Mouse (Mus musculus) ovary, postnatal 36 days (tissue): ENCODE measurements around the gene Dnah7b.
"Not testable (repeated sequence)": the region's sequence is repeated elsewhere in the genome, so short reads cannot be mapped to it uniquely, and the experiment has no call there.

Source experiments
- DNase-seq: peaks from one replicate; pipeline ENCODE4 v3.0.0; 2022; ENCODE audit warnings: low spot score, mixed read lengths

Gene Dnah7b

DNA sequence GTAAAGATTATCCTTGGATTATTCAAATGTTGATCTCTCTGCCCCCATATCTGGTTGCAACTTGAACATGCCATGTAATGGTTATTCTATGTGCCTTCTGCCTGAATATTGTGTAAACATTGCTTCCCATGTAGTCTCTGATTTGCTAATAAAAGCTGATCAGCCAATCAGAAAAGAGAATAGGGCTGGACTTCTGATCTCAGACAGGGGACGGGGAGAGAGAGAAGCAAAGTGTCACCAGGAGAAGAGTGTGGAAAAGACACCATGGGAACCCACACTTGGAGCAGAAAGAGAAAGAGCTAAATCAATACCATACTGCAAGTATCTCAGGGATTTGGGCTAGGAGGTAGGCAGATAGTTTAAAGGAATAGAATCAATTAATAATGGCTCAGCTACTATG is at the start of gene Dnah7b:
Gene Dnah7b (plus strand): TSS at position 301 of the 400 bp plus-strand sequence.
- no peak for DNase-seq

DNA sequence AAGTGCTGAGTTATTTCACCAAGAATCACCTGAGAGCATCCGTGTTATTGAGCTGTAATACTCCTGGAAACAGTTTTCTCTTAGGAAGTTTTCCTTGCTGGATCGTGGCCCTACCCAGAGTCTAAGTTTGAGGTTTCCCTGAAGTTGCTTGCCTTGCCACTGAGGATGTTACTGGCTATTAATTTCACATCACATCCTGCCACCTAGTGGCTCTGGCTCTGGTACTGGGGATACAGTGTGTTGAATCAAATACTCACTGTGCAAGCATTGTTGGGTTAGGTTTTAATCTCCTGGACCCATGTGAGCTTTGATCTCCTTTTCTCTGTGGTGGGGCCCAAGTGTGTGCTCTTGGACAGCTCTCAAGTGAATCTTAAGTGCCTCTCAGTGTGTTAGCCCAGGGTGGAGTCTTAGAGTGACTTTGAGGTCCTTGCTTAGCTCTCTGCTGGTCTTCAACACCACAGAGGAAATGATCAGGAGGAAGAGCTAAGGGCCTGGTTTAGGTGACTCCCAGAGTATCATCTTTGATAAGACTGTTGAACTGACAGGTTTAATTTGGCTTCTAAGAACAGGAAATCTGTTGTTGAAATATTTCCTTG is 47.6 kb upstream of the Dnah7b start:
- DNase-seq, result peak; percentile 23

DNA sequence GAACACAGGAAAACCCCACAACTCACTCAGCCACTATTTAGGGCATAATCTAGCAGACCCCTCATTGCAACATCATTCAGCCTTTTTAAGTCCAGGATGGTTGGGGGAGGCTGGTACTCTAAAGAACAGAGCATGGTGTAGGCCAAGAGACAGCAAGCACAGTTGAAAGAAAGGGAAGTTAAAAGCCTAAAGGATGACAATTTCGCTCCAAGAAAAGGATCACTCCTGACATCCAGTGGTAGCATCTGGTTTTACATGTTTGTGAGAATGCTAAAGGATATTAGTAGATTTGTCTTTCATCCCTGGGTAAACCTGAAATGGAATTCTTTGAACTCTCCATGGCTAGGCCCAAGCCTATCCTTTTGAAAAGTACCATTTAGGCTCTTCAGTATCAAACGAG is 43.9 kb upstream of the Dnah7b start:
- DNase-seq, result no peak

DNA sequence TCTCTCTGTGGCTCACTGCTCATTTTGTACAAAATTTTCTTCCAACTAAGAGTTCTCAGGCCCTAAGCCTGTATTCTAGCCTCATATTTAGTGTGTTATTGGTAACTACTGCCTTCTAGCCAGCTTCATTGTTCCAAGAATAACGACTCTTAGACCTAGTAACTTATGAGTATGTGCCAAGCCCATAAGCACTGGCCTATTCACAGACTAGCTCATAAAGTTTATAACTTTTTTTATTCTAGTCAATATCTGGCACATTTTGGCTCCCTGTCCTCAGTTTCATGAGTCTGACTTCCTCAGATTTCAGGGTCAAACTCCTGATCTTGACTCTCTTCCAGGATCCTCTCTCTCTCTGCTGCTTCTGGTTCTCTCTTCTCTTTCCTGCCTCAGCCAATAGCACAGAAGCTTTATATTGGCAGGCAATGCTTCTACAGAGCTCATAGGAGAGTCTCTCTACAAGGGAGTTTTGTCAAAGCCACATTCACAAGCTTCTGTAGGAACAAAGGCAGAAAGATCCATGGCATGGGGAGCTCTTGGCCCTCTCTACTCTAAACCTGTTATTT is 34.0 kb upstream of the Dnah7b start:
- no peak for DNase-seq

DNA sequence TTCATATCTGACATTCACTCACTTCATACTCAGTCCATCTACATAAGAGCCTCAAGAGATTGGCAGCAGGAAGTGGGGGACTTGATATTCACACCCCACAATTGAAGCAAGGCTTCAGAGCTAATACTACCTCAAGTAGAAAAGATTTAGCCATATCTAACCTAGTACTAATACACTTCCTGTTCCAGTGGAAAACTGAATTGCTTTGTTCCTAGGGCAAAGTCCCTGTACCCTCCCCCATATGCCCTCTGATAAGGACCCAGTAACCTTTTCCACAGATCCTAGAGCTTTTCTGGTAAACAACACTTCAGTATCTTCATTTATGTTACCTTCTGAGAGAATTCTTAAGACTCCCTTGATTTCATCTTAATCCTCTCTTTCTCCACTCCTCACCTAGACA is 17.9 kb upstream of the Dnah7b start:
- no peak for DNase-seq

DNA sequence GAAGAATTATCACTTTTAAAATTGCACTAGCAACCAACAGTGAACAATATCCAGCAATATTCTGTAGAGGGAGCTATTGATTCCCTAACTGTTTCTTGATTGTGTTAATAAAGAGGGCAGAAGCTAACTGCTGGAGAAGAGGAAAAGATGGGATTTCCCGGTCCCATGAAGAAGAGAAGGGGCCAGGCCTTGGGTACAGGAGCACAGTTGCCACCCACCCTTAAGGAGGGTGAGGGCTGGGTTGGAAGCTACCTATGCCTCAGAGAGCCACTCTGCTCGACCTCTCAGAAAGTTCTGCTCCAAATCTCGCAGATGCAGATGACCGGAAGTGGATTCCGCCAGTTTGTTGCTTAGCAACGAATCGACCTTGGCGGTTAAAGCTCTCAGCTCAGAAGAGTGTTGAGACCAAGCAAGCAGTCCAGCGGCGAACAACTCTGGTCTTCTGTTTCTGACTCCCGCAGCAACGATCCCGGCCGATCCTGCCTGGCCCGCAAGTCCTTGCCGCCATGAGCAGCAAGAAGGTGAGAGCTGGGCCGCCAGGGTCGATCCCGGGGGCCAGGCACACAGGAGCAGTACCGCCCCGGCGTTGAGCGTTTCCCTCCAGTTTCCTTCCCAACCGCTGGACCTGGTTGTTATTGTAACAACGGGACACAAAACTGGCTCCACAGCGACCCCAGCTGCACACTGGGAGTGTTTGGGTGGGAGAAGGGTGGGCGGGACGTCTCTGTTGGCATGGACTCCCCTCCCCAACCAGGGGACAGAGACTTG is 553 bp downstream of the Dnah7b start:
- peak; percentile 72 for DNase-seq

DNA sequence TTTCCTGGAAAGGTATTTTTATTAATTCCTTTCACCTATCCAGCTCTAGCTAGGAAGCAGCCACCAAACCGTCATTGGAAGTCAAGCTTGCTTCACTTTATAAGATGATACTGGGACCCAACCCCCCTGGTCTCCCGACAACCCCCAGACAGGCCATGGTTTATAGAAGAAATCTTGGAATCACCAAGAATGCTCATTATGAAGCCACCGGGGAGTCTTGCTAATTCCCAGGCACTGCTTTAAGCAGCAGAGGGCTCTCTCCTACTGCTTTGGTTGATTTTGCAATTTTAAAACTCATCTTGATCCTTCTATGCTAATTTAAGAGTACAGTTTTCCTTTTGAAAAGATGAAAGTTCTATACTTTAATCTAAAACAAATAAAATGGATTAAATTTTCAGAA is 2.7 kb downstream of the Dnah7b start:
- DNase-seq, result not testable (repeated sequence)

DNA sequence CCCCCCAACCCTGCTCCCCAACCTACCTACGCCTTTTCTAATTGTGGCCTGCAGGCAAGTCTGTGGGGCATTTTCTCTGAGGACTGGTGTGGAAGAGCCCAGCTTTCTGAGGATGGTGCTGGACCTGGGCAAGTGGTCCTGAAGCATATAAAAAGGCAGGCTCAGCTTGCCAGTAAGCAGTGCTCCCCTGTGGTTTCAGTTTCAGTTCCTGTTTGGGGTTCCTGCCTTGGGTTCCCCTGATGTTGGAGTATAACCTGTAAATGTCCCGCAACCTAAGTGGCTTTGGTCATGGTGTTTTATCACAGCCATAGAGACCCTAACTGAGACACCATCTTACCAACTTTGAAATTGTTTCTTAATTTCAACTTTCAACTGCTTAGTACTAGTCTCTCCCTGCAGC is 11.8 kb downstream of the Dnah7b start:
- no peak for DNase-seq

DNA sequence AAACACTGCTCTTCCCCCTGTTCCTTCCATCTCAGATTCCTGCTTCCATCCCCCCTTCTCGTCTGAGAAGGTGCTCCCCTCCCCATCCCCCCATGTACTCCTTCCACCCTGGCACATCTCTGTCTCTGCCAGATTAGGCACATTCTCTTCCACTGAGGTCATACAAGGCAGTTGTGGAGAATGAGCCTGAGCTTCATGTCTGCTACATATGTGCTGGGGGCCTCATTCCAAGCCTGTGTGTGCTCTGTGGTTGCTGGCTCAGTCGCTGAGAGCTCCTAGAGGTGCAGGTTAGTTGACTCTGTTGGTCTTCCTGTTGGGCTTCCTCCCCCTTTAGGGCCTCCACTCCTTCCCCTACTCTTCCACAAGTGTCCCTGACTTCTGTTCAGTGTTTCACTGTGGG is 34.4 kb downstream of the Dnah7b start:
- no peak for DNase-seq

DNA sequence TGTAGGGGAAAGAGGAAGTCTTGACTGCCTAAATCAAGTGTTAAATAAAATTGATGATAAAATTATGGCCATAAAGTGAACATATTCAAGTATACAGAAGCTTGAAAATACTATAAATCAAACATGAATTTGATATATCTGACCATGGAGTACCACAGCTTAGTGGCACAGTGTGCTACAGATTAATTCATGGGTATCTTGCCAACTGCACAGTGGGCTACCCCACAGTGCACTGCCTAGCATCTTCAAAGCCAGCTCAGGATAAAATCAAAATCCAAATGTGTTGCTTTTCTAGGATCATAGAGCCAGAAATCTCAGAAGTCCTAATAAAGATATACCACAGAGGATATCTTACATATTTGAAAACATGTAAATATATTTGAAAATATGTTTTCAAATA is 46.5 kb downstream of the Dnah7b start:
- DNase-seq, result not testable (repeated sequence)

DNA sequence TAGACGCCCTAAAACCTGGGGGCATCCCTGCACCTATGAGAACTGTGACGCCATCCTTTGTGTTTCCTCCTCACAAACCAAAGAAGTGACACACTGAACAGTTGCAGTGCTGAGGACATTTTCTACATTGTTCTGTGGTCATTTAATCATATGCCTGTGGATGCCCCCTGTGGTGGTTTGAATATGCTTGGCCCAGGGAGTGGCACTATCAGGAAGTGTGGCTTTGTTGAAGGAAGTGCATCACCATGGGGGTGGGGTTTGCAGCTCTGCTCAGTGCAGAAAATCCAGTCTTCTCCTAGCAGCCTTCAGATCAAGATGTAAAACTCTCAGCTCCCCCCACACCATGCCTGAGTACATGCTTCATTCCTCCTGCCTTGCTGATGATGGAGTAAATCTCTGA is 51.1 kb downstream of the Dnah7b start:
- DNase-seq, result not testable (repeated sequence)

DNA sequence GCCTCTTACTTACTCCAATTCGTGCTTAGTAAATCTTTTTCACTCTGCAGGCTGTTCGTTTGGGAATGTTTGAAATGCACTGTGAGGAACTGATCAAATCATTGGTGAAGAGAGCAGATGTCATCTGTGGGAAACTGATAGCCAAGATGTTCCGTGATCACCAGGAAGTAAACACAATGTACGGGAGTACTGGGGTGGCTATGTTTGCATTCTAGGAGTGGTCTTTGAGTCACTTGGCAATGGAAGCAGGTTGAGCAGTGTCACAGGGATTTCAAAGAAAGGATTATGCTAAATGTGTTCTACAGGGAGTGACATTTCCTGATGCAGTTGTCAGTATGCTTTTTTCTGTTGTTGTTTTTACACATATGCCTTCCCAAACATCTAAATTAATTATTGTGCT is 61.9 kb downstream of the Dnah7b start:
- no peak for DNase-seq

DNA sequence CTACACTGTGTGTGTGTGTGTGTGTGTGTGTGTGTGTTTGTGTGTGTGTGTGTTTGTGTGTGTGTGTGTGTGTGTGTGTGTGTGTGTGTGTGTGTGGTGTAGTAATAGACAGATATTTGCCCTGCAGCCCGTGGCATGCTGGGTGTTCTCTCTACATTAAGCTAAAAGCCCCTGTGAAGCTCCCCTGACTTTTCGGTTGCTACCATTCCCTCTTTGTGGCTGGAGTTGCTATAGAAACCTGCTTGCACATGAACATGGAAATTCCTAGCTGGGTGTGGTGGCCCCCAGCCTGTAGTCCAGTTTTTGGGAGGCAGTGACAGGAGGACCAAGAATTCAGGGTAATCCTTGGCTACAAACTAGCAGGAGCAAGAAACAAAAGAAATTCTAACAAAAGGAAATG is 130.7 kb downstream of the Dnah7b start:
- DNase-seq, result not testable (repeated sequence)

DNA sequence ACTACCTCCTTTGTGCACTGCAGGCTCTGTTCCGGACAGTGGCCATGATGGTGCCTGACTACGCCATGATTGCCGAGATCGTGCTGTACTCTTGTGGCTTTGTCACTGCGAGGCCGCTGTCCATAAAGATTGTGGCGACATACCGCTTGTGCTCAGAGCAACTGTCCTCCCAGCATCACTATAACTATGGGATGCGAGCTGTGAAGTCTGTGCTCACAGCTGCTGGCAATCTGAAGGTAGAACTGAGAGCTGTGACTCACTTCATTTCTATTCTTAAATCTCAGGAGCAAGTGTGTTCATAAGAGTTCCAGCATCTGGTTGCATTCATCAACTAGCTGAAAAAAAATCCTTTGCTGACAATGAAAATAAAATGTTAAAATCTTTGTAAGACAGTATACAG is 135.1 kb downstream of the Dnah7b start:
- DNase-seq, result not testable (repeated sequence)

DNA sequence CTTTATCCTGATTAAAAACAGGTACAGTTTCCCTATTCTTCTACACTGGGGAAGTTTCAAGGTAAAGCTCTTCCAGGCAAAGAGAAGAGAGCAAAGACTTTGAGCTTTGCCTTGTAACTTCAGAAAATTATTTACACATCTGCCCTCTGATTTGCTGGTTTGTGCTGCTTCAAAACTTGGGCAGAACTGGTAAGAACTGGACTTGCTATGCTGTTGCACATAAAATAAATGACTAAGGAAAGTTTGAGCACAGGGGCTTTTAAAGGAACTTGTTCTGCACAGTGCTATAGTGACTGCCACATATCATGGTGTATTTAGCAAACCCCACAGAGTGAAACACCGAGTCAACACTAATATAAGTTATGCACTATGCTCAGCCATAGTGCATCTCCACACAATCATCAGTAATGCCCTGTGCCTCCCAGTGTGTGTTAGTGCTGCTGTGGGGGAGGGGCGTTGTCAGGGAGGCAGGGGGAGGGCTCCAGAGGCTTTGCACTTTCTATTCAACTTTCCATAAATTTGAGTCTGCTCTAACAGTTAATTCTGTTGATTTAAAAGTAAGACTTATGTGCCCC is 144.0 kb downstream of the Dnah7b start:
- DNase-seq, result not testable (repeated sequence)

DNA sequence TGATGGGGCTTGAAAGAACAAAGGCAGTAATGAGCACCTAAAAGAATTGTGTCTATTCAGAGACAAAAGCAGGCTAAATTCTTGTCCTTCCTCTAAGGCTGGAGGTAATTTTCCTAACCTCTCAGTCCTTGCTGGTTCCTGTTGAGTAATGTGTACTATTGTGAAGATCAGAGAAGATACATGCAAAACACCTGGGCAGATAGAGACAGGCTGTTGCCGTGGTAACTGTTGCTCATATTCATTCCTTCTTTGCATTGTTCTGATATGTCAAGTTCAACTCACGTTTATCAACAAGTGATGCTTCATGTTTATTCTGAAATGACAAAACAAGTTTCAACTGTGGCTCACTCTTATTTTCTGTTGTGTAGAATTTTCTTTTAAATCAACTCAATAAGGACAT is 156.6 kb downstream of the Dnah7b start:
- DNase-seq, result not testable (repeated sequence)

DNA sequence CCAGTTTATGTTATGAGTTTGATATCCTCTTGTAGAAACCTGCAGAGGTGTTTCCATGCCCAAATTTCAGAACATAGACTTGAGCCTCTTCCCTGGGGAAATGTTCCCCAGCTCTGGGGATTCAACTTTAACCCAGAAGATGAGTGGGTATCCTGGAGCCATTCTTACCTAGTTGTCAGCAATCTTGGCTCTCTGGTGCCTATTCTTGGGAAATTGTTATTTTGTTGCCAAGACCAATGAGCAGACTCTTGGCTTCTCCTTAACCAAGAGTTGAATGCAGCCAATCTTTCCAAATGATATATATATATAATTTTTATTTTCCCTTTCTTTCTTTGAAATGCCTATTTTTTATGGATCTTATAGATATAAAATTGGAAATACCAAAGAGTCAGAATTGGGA is 160.0 kb downstream of the Dnah7b start:
- not testable (repeated sequence) for DNase-seq

DNA sequence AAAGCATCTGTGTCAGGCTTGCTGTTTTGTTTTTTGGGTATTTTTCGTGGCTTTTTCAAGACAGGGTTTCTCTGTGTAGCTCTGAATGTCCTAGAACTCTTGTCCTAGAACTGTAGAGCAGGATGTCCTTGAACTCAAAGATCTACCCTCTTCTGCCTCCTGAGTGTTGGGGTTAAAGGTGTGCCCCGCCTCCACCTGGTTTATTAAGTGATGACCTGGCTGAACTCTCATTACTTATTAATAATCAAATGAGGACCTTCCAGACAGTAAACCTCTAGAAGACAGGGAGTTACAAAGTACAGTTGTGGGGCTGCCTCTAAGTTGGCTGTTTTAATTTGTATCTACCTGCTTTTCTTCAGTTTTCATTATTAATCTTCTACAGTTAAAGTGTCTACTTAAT is 202.7 kb downstream of the Dnah7b start:
- not testable (repeated sequence) for DNase-seq

DNA sequence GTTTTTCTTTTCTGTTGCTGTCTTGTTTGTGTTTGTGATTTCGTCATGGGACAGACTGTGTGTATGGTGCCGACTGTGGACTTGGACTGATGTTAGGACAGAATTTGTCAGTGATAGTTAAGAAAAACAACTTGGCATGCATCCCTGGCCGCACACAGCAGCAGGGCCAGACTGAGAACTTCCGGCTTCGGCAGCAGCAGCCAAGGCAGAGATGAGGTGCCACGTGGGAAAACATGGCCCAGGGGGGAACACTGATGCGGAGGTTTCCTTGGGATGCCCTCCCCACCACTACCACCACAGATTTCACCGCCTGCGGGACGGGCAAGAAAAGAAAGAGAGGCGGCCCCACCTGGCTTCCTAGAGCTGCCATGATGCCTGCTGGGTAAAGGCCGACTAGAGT is 205.8 kb downstream of the Dnah7b start:
- no peak for DNase-seq

DNA sequence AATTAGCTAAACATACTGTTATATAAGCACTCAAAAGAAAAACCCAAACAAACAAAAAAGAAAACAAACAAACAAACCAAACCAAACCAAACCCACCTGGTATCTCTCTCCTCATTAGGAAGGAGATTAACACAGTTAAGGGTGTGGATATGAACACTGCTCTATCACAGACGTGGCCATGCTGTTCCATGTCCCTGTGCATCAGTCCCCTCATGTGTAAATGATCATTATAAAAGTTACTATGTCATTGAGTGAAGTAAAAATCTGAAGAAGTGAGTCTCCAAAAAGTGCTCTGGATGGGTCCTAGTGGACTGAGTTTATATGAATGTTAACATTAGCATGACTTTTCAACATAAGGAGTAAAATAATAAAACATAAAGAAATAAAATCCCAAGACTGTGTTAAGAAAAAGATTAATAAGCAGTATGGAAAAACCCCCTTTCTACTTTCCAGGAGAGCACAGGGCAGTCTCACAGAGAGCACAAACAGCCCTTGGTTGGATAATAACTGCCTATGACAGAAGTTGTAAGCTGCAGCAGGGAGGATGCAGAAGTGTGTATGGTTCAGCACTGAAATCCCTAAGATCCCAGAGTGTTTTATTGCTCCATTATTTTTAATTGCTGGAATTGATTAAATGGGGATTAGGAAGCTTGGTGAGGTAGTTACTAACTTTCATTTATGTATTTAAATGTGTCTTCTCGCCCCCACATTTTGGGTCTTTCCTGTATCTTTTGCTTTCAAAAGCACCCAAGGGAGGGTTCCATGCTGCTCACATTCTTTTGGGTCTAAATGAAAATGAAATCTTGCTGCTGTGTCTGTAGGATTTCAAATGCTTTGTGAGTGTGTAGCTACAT is 212.2 kb downstream of the Dnah7b start:
- not testable (repeated sequence) for DNase-seq

DNA sequence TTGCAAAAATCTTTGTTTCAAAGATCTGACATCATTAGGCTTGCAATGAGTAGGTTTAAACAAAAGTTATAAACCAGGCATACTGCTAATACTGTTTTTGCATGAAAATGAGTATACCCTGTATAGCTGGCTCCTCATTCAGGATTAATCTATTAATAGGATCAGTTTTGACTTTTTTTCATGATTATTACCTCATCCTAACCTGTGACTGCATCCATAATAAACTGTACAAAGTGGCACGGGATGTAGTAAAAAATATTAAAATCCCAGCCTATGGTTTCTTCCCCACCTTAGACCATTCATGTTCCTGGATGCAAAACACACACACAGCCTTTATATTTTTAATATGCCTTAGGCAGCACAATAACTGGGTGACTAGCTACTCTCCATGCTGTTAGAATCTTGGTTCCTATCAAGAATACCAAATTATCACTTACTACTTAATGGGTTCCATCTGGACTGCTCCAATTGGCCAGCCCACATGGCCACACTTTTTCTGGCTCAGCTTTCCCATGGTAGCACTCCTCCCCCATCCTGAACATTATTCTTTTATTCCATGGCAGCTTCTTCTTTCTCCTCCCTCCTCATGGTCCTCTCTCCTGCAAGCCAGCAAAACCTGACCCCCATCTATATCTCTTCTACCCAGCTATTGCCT is 212.9 kb downstream of the Dnah7b start:
- not testable (repeated sequence) for DNase-seq

DNA sequence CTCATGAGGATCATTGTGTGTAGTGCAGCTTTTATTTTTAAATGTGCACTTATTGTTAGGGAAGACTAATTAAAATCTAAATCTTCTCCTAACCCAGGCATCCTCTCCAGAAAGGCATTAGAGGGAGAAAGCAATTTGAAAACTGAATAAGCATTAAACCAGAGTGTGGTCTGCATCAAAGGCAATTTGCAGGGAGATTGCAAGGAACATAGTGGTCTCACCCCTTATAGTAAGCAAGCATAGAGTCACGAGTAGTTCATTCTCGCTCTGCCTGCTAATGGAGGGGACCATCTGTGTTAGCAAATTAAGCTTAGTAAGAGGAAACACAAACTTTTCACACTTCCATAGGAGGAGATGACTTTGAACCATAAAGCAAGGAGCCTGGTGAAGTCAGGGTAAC is 228.3 kb downstream of the Dnah7b start:
- not testable (repeated sequence) for DNase-seq
